Mouse (Mus musculus) kidney, embryonic 16.5 days (tissue): ENCODE data around the gene Grb2. TPM values are rescaled to one million over a fixed set of nuclear protein-coding genes. Genes with fewer than 3 reads are reported as not detected.
A peak's percentile ranks its signal among the peaks of the same experiment; 100 is the strongest.

Experiments used
- ATAC-seq: fragments of 200-750 bp; cut with Nextera tagmentation; 2 replicates; pipeline ENCODE4 v1.8.0; 2017; ENCODE audit warnings: moderate TSS enrichment; ENCODE audit not compliant: low FRiP score, low TSS enrichment
- H3K27ac ChIP-seq: fragments of 300-500 bp; sonication (generic); 2 replicates; pipeline ENCODE4 v1.5.1; 2014; ENCODE audit warnings: low read length
- H3K27me3 ChIP-seq: fragments of 300-500 bp; sonication (generic); 2 replicates; pipeline ENCODE4 v1.6.1; 2014; ENCODE audit warnings: low read length, control low read depth, mixed read lengths; ENCODE audit not compliant: insufficient read depth
- H3K36me3 ChIP-seq: fragments of 300-500 bp; sonication (generic); 2 replicates; pipeline ENCODE4 v1.6.1; 2014; ENCODE audit warnings: low read length, control low read depth, mixed read lengths; ENCODE audit not compliant: insufficient read depth
- H3K4me1 ChIP-seq: fragments of 300-500 bp; sonication (generic); 2 replicates; pipeline ENCODE4 v1.6.1; 2014; ENCODE audit warnings: low read length, control low read depth, mixed read lengths; ENCODE audit not compliant: insufficient read depth
- H3K4me2 ChIP-seq: fragments of 300-500 bp; sonication (generic); replicated peaks from 2 replicates; pipeline ENCODE4 v1.6.1; 2014; ENCODE audit warnings: low read depth, low read length
- H3K4me3 ChIP-seq: fragments of 300-500 bp; sonication (generic); 2 replicates; pipeline ENCODE4 v1.5.1; 2014; ENCODE audit warnings: mild to moderate bottlenecking, low read length
- H3K9ac ChIP-seq: fragments of 300-500 bp; sonication (generic); replicated peaks from 2 replicates; pipeline ENCODE4 v1.6.1; 2014; ENCODE audit warnings: low read length
- H3K9me3 ChIP-seq: fragments of 300-500 bp; sonication (generic); 2 replicates; pipeline ENCODE4 v1.6.1; 2016; ENCODE audit warnings: low read length, control low read depth
- WGBS: fragments of 180-500 bp; shearing (Covaris S2); extraction: QIAGEN DNeasy Blood & Tissue Kit; methylation state at CpG from one replicate; pipeline ENCODE4 v1.1.7; 2014; 5-methylcytosine and 5-hydroxymethylcytosine counted together
- polyA plus RNA-seq: library from polyadenylated mRNA; unstranded; fragments of >200 nt; fragmentation: Nextera tagmentation; extraction: Ambion mirVana; gene quantifications from 2 replicates; pipeline ENCODE4 v1.2.1, GENCODE M21; 2015

The Grb2 gene
- polyA plus RNA-seq, 1 experiment from 2014 or later, result 87.0 TPM

DNA sequence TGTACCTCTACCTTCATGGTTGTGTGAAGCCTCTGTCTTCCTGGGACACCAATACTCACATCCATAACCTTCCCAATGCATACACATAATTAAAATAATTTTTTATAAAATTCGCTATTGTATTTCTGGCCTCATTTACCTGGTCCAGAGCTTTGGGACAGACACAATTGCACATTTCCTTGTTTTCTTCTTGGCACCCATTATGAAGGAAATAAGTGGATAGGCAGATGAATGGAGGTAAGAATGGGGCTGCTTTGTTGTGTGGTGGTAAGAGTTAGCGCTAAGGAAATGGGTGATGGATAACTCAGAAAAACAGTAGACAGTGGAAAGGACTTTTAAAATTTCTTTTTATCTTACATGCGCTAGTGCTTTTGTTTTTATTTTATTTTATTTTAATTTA, 5.0 kb upstream of the Grb2 start:
- Histone ChIP-seq H3K4me2 (no peak overlapping the region), H3K9ac (no peak overlapping the region), H3K27me3 (no peaks in the 10 kb centered on the region), H3K9me3 (no peaks in the 10 kb centered on the region), H3K4me3 (no peak overlapping the region), H3K4me1 (no peaks in the 10 kb centered on the region), H3K36me3 (no peaks in the 10 kb centered on the region), H3K27ac (no peak overlapping the region)
- ATAC-seq, result no peak
- WGBS, result over 99% methylated on average over 3 of the region's 3 CpGs

DNA sequence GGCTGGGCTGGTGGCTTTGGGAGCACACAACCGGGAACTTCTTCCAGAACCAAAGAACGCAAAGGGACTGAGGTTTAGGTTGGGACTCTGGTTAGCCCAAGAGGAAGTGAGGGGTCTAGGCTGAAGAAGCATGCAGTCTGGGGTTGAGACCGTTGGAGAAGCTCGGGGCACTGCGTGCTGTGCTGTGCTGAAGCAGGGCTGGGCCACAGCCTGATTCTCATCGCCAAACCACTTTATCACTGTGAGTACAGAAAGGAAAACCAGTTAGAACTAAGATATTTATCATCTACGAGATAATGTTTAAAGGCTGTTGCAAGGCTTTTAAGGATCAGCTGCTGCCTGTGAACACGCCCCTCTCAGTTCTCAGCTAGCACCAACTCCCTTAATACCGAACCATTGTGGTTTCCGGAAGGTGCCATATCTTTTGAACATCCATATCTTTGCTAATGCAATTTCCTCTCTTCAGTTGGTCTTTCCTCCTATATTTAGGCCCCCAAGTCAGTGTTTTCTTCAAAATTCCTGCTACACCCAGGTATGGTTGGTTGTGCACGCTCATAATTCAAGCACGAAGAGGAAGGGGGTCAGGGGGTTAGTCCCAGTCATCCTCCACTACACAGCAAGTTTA, 4.4 kb upstream of the Grb2 start:
- H3K36me3 ChIP-seq, result no peaks in the 10 kb centered on the region
- H3K4me3 ChIP-seq, result no peak overlapping the region
- no peaks in the 10 kb centered on the region for H3K9me3 ChIP-seq
- no peak for ATAC-seq
- no peak overlapping the region for H3K27ac ChIP-seq
- H3K9ac ChIP-seq, result no peak overlapping the region
- no peak overlapping the region for H3K4me2 ChIP-seq
- WGBS, result 81% methylated on average over 12 of the region's 12 CpGs
- no peaks in the 10 kb centered on the region for H3K27me3 ChIP-seq
- no peaks in the 10 kb centered on the region for H3K4me1 ChIP-seq

DNA sequence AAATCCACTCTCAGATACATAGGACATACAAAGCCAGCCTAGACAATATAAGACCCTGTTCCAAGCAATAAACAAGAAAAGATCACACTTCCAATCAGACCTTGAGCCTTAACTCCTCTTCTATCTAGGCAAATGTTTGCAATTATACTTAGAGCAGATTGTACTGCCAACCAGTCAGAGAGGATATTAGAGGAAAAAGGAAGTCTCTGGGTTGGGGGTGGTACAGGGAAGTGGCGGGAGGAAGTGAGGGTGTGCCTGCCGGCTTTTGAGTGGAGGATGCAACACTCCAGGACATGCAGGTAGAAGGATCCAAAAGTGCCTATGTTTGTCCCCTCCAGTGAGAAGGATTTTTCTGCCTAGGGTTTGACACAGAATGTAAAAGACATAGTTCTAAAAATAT, 3.9 kb upstream of the Grb2 start:
- Histone ChIP-seq H3K27me3 (no peaks in the 10 kb centered on the region), H3K9ac (no peak overlapping the region), H3K4me2 (no peak overlapping the region), H3K27ac (no peak overlapping the region), H3K4me3 (no peak overlapping the region), H3K36me3 (no peaks in the 10 kb centered on the region), H3K9me3 (no peaks in the 10 kb centered on the region), H3K4me1 (no peaks in the 10 kb centered on the region; the same call in 1 of the 2 replicates)
- WGBS, result 61% methylated on average over 2 of the region's 2 CpGs
- ATAC-seq, result no peak

DNA sequence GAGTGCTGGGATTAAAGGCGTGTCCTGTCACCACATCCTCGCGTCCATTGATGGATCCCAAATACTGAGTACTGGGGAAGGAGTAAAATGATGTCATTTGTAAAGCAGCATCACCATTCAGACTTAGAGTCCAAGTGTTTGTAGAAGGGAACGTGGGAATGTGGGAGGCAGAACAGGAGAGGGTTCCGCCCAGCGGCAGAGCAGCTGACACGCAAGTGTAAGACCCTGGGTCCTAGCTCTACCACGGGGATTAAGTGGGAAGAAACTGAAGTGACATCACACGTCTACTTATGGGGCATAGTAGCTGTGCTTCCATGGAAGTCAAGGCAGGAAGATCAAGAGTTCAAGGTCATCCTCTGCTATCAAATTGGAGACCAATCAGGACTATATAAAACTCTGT, 2.7 kb upstream of the Grb2 start:
- ATAC-seq, result no peak
- Histone ChIP-seq H3K4me3 (no peak overlapping the region), H3K27ac (no peak overlapping the region), H3K27me3 (no peaks in the 10 kb centered on the region), H3K36me3 (no peaks in the 10 kb centered on the region), H3K4me1 (peaks cover 10% of the 10 kb centered on the region), H3K9me3 (no peaks in the 10 kb centered on the region), H3K4me2 (no peak overlapping the region), H3K9ac (no peak overlapping the region)
- 80% methylated on average over 9 of the region's 9 CpGs for WGBS

DNA sequence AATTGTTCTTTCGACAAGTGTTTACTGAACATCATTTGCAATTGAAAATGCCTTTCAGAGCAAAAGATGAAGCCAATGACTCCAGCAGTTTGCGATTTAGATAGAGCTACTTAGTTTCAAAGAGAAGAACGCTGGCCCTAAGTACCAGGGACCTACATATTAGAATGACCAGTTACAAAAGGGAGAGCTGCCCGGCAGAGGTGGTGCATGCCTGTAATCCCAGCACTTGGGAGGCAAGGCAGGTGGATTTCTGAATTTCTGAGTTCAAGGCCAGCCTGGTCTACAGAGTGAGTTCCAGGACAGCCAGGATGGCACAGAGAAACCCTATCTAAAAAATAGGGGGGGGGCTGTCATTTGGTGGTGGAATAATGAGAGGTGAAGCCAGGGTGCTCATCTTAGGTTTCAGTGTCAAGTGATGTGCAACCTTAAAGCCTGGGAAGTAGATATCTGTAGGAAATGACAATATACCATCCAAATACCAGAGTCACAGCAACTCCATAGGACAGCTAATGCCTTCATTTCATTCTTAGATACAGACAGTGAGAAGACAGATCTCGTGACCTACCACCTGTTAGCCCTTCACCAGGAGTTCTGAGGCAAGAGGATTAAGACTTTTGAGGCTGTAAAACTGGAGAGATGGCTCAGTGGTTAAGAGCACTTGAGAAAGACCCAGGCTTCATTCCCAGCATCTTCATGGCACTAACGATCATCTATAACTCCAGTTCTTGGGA, 1.6 kb upstream of the Grb2 start:
- Histone ChIP-seq H3K27ac (no peak overlapping the region), H3K9me3 (no peaks in the 10 kb centered on the region), H3K4me2 (peak overlapping the region; percentile 92), H3K4me3 (no peak overlapping the region; the same call in 1 of the 2 replicates), H3K4me1 (peaks cover 10% of the 10 kb centered on the region), H3K9ac (no peak overlapping the region), H3K36me3 (no peaks in the 10 kb centered on the region), H3K27me3 (no peaks in the 10 kb centered on the region)
- WGBS, result 46% methylated on average over 6 of the region's 6 CpGs
- no peak for ATAC-seq

DNA sequence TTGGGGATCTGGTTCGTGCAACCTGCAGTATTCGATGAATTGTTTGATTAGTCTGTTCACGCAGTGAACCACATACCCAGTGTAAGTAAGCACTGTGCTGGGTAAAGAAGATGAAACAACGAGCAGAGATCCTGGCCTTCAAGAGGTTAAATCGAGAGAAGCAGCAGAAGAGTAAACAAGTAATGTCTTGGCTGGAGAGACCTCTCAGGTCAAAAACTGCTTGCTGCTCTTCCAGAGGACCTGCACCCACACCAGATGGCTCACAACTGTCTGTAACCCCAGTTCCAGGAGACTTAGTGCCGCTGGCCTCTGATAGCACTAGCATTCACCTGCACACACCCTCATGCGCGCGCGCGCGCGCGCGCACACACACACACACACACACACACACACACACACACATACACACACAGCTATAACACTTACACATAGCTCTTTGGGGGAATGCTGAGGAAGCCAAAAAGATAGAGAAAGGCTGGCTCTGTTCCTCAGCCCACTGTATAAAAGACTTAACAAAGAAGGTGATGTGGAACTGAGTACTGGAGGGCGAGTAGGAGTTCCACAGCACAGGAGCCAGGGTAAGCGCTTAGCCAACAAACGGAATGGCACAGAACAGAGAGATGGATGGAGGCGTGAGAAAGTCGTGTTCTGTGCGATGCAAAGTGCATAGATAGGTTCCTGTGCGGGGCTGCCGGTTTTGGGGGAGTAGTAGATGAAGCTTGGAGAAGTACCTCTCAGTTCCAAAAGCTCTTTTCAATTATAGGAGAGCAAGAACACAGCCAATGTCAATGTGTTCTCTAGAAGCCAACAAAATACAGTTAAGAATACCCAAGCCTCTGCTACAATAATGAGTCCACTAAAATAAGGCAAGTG, 795 bp upstream of the Grb2 start:
- under 1% methylated on average over 23 of the region's 23 CpGs for WGBS
- no peaks in the 10 kb centered on the region for H3K27me3 ChIP-seq
- H3K4me2 ChIP-seq, result peak overlapping the region; percentile 92
- H3K27ac ChIP-seq, result peak overlapping the region; percentile 91
- peaks cover 10% of the 10 kb centered on the region for H3K4me1 ChIP-seq
- H3K9ac ChIP-seq, result peak overlapping the region; percentile 72
- no peaks in the 10 kb centered on the region for H3K9me3 ChIP-seq
- ATAC-seq, result peak; percentile 72
- peak overlapping the region; percentile 78 for H3K4me3 ChIP-seq
- H3K36me3 ChIP-seq, result no peaks in the 10 kb centered on the region

DNA sequence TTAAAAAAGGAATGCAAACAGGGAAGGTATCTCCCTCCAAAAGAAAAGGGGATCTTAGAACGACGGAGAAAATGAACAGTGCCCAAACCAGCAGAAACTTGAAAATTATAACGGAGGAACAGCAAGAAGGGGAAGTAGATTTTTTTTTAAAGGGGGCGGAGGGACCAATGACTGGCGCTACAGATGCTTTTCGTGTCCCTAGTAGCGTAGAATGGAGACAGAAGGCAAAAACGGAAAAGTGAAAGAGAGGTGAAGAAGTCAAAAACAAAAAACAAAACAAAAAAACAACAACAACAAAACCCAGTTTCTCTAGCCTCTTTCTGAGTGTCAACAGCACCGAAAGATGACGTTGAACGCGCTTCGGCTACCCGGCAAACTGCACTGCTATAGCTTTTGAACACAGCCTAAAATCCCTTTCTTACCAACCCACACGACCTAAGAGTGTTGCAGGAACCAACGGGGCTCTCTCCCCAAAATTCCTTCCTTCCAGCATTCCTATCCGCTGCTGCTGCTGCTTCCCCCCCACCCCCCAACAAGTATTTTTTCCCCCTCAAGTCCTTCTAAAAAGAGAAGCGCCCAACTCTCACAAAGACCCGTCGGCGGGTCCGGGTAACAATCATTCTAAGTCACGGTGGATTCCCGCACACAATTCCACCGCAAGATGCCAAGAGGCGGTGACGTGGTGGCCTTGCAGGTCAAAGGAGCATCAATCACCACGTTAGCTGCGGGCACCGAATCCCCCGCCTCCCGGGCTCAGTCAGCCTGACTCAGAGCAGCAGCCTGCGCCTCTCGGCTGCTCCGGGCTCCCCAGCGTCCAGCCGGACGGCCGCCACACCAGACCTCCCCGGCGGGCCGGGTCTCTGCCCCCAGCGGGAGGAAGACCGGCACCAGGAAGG, 836 bp downstream of the Grb2 start:
- no peaks in the 10 kb centered on the region for H3K27me3 ChIP-seq
- ATAC-seq, result peak; percentile 64
- H3K9me3 ChIP-seq, result no peaks in the 10 kb centered on the region
- under 1% methylated on average over 44 of the region's 44 CpGs for WGBS
- peak overlapping the region; percentile 78 for H3K4me3 ChIP-seq
- H3K9ac ChIP-seq, result peak overlapping the region; percentile 83
- H3K27ac ChIP-seq, result peak overlapping the region; percentile 91
- H3K4me2 ChIP-seq, result peak overlapping the region; percentile 89
- H3K36me3 ChIP-seq, result no peaks in the 10 kb centered on the region
- peaks cover 10% of the 10 kb centered on the region for H3K4me1 ChIP-seq

DNA sequence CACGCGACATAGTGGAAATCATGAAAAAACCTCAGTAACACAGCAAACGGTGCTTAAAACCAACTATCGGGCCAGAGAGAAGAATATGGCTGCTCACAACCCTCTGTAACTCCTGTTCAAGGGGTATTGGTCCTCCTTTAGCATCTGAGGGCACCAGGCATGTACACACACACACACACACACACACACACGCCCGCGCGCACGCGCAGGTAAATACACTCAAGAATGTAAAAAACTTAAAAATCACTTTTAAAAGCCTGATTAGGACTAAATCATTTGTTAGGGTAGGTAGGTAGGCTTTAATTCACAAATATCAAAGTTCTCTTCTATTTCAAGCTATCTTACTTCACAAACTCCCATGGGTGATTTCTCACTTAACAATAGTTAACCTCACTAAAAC, 1.8 kb downstream of the Grb2 start:
- peak overlapping the region; percentile 78; the same call in 1 of the 2 replicates for H3K4me3 ChIP-seq
- H3K9ac ChIP-seq, result no peak overlapping the region
- 84% methylated on average over 10 of the region's 10 CpGs for WGBS
- H3K27me3 ChIP-seq, result no peaks in the 10 kb centered on the region
- no peaks in the 10 kb centered on the region for H3K9me3 ChIP-seq
- H3K4me1 ChIP-seq, result peaks cover 10% of the 10 kb centered on the region
- H3K27ac ChIP-seq, result no peak overlapping the region
- peak overlapping the region; percentile 89 for H3K4me2 ChIP-seq
- H3K36me3 ChIP-seq, result no peaks in the 10 kb centered on the region
- ATAC-seq, result no peak

DNA sequence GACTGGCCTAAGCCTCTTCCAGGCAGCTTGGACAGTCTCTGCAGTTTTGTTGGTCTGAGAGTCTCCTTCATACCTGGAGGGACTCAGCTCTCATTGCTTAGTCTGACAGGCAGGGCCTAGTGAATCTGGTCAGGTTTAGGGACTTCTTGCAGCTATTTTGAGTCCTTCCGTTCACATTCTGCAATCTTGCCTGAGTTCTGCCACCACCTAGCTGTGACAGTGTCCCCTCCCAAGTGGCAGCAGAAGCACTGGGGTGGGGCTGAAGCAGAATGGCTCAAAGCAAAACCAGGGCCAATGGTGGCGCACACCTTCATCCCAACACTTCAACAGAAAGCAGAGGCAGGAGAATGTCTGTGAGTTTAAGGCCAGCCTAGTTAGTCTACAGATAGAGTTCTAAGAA, 2.8 kb downstream of the Grb2 start:
- H3K4me2 ChIP-seq, result no peak overlapping the region

More for the DNA sequence above, 2.8 kb downstream of the Grb2 start:
- Histone ChIP-seq H3K9me3 (no peaks in the 10 kb centered on the region), H3K9ac (no peak overlapping the region), H3K27me3 (no peaks in the 10 kb centered on the region), H3K27ac (no peak overlapping the region), H3K4me1 (peaks cover 11% of the 10 kb centered on the region), H3K4me3 (no peak overlapping the region), H3K36me3 (no peaks in the 10 kb centered on the region)
- WGBS, result 90% methylated on average over 2 of the region's 2 CpGs
- ATAC-seq, result no peak
